Mouse (Mus musculus) small intestine, adult 2 months (tissue): ENCODE data around the gene Dcakd.

ENCODE experiments used
- CTCF ChIP-seq: fragments of 200-500 bp; IDR thresholded peaks from 2 replicates; pipeline ENCODE4 v1.5.1; 2012; ENCODE audit warnings: low read depth, mild to moderate bottlenecking, control low read depth, inconsistent platforms, low read length, moderate library complexity, mixed read lengths; ENCODE audit not compliant: insufficient replicate concordance, insufficient read length; ENCODE audit errors: extremely low read depth
- POLR2A ChIP-seq: fragments of 200-500 bp; IDR thresholded peaks from 2 replicates; pipeline ENCODE4 v1.6.1; 2012; ENCODE audit warnings: low read depth, mild to moderate bottlenecking, control low read depth, inconsistent platforms, low read length, moderate library complexity

GRCm38 (mm10) chr11:103076010-103076409 lies 47.9 kb upstream of the Dcakd start:
- TF ChIP-seq CTCF (no peak), POLR2A (no peak)
